Mouse (Mus musculus): ENCODE results near the gene Rxrg.

DNA sequence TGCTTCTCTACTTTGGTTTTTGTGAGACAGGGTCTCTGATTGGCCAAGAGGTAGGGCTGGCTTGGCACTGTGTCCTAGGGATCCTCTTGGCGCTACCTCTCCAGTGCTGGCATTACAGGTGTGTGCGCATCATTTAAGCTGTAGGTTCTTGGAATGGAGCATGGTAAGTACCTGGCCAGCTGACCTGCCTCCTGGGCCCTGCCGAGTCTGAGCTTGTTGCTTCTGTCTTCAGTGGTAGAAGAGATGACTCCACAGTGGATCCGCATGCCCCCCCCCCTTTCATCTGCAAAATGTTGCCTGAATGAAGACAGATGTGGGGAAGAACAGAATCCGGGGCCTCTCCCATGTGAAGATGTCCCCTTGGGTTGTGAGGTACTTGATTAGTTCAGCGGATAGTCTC lies 80.9 kb downstream of the Rxrg start:
- TF ChIP-seq CTCF (conservative IDR thresholded peaks at IDR 0.05; ENCODE audit: low read length) (no peak), NANOG (IDR thresholded peaks at IDR 0.05; ENCODE audit: borderline replicate concordance, low read length) (no peak), POU5F1 (IDR thresholded peaks at IDR 0.05; ENCODE audit: borderline replicate concordance, low read length) (no peak)
